Mouse (Mus musculus) olfactory bulb, adult 2 months (tissue): ENCODE measurements around the gene Lce1e.

ENCODE experiments used
- CTCF ChIP-seq: fragments of 200-500 bp; IDR thresholded peaks from 2 replicates; pipeline ENCODE4 v1.5.1; 2012; ENCODE audit warnings: low read depth, mild to moderate bottlenecking, low read length, moderate library complexity; ENCODE audit not compliant: insufficient read depth
- POLR2A ChIP-seq: fragments of 200-500 bp; IDR thresholded peaks from 2 replicates; pipeline ENCODE4 v1.6.1; 2012; ENCODE audit warnings: mild to moderate bottlenecking, low read depth, low read length, moderate library complexity; ENCODE audit not compliant: insufficient read depth

- no peak for TF ChIP-seq POLR2A
- no peak for TF ChIP-seq CTCF
Observed at GRCm38 (mm10) chr3:92670215-92670614, 38.7 kb downstream of the Lce1e start, which contains the start of gene Lce1a2.
